Mouse (Mus musculus): ENCODE results near the gene F11r. TPM values are rescaled to one million over a fixed set of nuclear protein-coding genes. Genes with fewer than 3 reads are reported as not detected.
"Not testable (repeated sequence)": the region's sequence is repeated elsewhere in the genome, so short reads cannot be mapped to it uniquely, and the experiment has no call there.

F11r gene
- polyA plus RNA-seq, 1 experiment = 28.6 TPM

DNA sequence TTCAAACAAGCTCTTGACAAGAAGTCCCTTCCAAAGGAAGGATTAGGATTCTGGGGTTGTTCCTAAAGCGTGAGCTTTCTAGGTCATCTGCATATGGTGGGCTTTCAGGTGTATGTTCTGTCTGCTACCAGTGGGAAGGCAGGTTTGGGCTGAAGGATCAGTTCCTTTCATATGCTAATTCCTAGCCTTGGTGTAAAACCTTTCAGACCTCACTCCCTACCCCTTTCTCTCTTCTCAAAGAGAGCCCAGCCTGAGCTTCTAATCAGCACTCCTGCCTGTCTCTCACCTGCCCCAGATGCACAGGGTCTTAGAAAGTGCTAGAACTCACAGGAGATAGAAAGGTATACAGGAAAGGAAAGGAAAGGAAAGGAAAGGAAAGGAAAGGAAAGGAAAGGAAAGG is 34.1 kb downstream of the F11r start:
- no peaks in the 10 kb centered on the region for H3K4me1 ChIP-seq (ENCODE audit: control insufficient read depth, insufficient read depth, low read length)
- no peaks in the 10 kb centered on the region for H3K36me3 ChIP-seq (ENCODE audit: control insufficient read depth, insufficient read depth, low read length)
- TF ChIP-seq POLR2A (IDR thresholded peaks at IDR 0.05; ENCODE audit: control insufficient read depth, low read depth, low read length) (no peak), CTCF (IDR thresholded peaks at IDR 0.05; ENCODE audit: control insufficient read depth, insufficient read depth, insufficient replicate concordance, low read depth, low read length) (no peak)
- H3K27me3 ChIP-seq (ENCODE audit: control insufficient read depth, insufficient read depth, low read length) = no peaks in the 10 kb centered on the region
- H3K27ac ChIP-seq (ENCODE audit: control insufficient read depth, insufficient read depth, low read depth, low read length) = no peak overlapping the region
- no peak overlapping the region for H3K4me3 ChIP-seq (ENCODE audit: control insufficient read depth, low read depth, low read length)

DNA sequence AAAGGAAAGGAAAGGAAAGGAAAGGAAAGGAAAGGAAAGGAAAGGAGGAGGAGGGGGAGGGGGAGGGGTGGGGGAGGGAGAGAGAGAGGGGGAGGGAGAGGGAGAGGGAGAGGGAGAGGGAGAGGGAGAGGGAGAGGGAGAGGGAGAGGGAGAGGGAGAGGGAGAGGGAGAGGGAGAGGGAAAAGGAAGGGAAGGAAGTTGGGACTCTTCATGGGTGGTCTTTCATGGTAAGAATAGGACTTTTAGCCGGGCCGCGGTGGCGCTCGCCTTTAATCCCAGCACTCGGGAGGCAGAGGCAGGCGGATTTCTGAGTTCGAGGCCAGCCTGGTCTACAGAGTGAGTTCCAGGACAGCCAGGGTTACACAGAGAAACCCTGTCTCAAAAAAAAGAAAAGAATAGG is 34.6 kb downstream of the F11r start:
- not testable (repeated sequence) for H3K4me3 ChIP-seq (ENCODE audit: control insufficient read depth, low read depth, low read length); H3K27ac ChIP-seq (ENCODE audit: control insufficient read depth, insufficient read depth, low read depth, low read length); H3K4me1 ChIP-seq (ENCODE audit: control insufficient read depth, insufficient read depth, low read length); H3K36me3 ChIP-seq (ENCODE audit: control insufficient read depth, insufficient read depth, low read length); H3K27me3 ChIP-seq (ENCODE audit: control insufficient read depth, insufficient read depth, low read length)

DNA sequence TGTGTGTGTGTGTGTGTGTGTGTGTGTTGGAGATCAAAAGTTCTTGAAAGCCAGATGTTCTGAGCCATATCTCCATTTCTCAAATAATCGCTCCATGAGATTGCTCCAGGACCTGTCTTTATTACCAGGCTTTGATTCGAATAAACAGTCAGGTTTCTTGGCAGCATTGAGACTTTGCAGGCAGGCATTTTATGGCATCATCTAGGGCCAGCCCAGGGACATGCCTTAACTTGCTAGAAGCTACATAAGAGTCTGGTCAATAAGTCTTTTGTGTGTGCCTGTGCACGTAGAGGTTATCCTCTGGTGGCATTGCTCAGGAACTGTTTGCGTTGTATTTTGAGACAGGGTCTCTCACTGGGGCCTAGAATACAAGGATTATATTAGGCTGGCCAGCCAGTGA is 36.2 kb downstream of the F11r start:
- Histone ChIP-seq H3K4me3 (ENCODE audit: control insufficient read depth, low read depth, low read length) (no peak overlapping the region), H3K27ac (ENCODE audit: control insufficient read depth, insufficient read depth, low read depth, low read length) (no peak overlapping the region), H3K27me3 (ENCODE audit: control insufficient read depth, insufficient read depth, low read length) (no peaks in the 10 kb centered on the region), H3K4me1 (ENCODE audit: control insufficient read depth, insufficient read depth, low read length) (peaks cover 8% of the 10 kb centered on the region), H3K36me3 (ENCODE audit: control insufficient read depth, insufficient read depth, low read length) (no peaks in the 10 kb centered on the region)
- TF ChIP-seq POLR2A (IDR thresholded peaks at IDR 0.05; ENCODE audit: control insufficient read depth, low read depth, low read length) (no peak), CTCF (IDR thresholded peaks at IDR 0.05; ENCODE audit: control insufficient read depth, insufficient read depth, insufficient replicate concordance, low read depth, low read length) (no peak)

- no peak for TF ChIP-seq POLR2A (IDR thresholded peaks at IDR 0.05; ENCODE audit: control insufficient read depth, low read depth, low read length)
- TF ChIP-seq CTCF (IDR thresholded peaks at IDR 0.05; ENCODE audit: control insufficient read depth, insufficient read depth, insufficient replicate concordance, low read depth, low read length) = no peak
- no peaks in the 10 kb centered on the region for H3K36me3 ChIP-seq (ENCODE audit: control insufficient read depth, insufficient read depth, low read length)
These were observed 36.7 kb downstream of the F11r start for GRCm38 (mm10) chr1:171473920-171474640.

GRCm38 (mm10) chr1:171477123-171477522 is 39.8 kb downstream of the F11r start:
- no peak overlapping the region for H3K27ac ChIP-seq (ENCODE audit: control insufficient read depth, insufficient read depth, low read depth, low read length)
- H3K4me3 ChIP-seq (ENCODE audit: control insufficient read depth, low read depth, low read length) = no peak overlapping the region
- H3K27me3 ChIP-seq (ENCODE audit: control insufficient read depth, insufficient read depth, low read length) = no peaks in the 10 kb centered on the region
- no peaks in the 10 kb centered on the region for H3K36me3 ChIP-seq (ENCODE audit: control insufficient read depth, insufficient read depth, low read length)
- H3K4me1 ChIP-seq (ENCODE audit: control insufficient read depth, insufficient read depth, low read length) = peaks cover 9% of the 10 kb centered on the region
- TF ChIP-seq CTCF (IDR thresholded peaks at IDR 0.05; ENCODE audit: control insufficient read depth, insufficient read depth, insufficient replicate concordance, low read depth, low read length) (no peak), POLR2A (IDR thresholded peaks at IDR 0.05; ENCODE audit: control insufficient read depth, low read depth, low read length) (no peak)

More at GRCm38 (mm10) chr1:171473920-171474640, 36.7 kb downstream of the F11r start:
- Histone ChIP-seq H3K27ac (ENCODE audit: control insufficient read depth, insufficient read depth, low read depth, low read length) (no peak overlapping the region), H3K4me3 (ENCODE audit: control insufficient read depth, low read depth, low read length) (no peak overlapping the region), H3K27me3 (ENCODE audit: control insufficient read depth, insufficient read depth, low read length) (no peaks in the 10 kb centered on the region), H3K4me1 (ENCODE audit: control insufficient read depth, insufficient read depth, low read length) (peaks cover 9% of the 10 kb centered on the region)

GRCm38 (mm10) chr1:171477758-171478545 is 40.6 kb downstream of the F11r start:
- peak overlapping the region; percentile 53 for H3K4me3 ChIP-seq (ENCODE audit: control insufficient read depth, low read depth, low read length)
- no peaks in the 10 kb centered on the region for H3K36me3 ChIP-seq (ENCODE audit: control insufficient read depth, insufficient read depth, low read length)
- peaks cover 9% of the 10 kb centered on the region for H3K4me1 ChIP-seq (ENCODE audit: control insufficient read depth, insufficient read depth, low read length)
- H3K27me3 ChIP-seq (ENCODE audit: control insufficient read depth, insufficient read depth, low read length) = no peaks in the 10 kb centered on the region
- H3K27ac ChIP-seq (ENCODE audit: control insufficient read depth, insufficient read depth, low read depth, low read length) = no peak overlapping the region
- TF ChIP-seq POLR2A (IDR thresholded peaks at IDR 0.05; ENCODE audit: control insufficient read depth, low read depth, low read length) = no peak
- no peak for TF ChIP-seq CTCF (IDR thresholded peaks at IDR 0.05; ENCODE audit: control insufficient read depth, insufficient read depth, insufficient replicate concordance, low read depth, low read length)

DNA sequence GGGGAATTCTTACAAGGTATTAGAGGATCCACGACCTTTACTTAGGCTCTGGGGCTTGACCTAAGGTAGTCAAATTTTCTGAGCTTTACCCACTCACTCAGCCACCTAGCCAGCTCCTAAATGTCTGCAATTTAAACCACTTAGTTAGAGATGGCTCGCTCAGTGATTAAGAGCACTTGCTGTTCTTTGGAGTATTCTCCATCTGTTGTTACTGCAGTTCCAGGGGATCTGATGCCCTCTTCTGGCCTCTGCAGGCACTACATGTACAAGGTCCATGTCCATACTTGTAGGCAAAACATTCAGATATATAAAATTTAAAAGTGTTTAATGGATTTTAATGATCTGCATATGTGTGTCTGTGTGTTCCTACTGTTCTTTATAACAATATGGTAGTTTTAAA is 41.6 kb downstream of the F11r start:
- Histone ChIP-seq H3K4me1 (ENCODE audit: control insufficient read depth, insufficient read depth, low read length) (peaks cover 9% of the 10 kb centered on the region), H3K36me3 (ENCODE audit: control insufficient read depth, insufficient read depth, low read length) (no peaks in the 10 kb centered on the region), H3K27me3 (ENCODE audit: control insufficient read depth, insufficient read depth, low read length) (no peaks in the 10 kb centered on the region), H3K4me3 (ENCODE audit: control insufficient read depth, low read depth, low read length) (no peak overlapping the region), H3K27ac (ENCODE audit: control insufficient read depth, insufficient read depth, low read depth, low read length) (no peak overlapping the region)
- TF ChIP-seq CTCF (IDR thresholded peaks at IDR 0.05; ENCODE audit: control insufficient read depth, insufficient read depth, insufficient replicate concordance, low read depth, low read length) (no peak), POLR2A (IDR thresholded peaks at IDR 0.05; ENCODE audit: control insufficient read depth, low read depth, low read length) (no peak)

Data from testis, adult 2 months (tissue).